Mouse (Mus musculus) liver, embryonic 14.5 days (tissue): ENCODE data around the gene Slc44a1.

ENCODE experiments used
- CTCF ChIP-seq: IDR thresholded peaks from 2 replicates; pipeline ENCODE4 v1.5.1; 2016; ENCODE audit warnings: antibody characterized with exemption, low read depth, control low read depth
- EP300 ChIP-seq: IDR thresholded peaks from 2 replicates; pipeline ENCODE4 v1.6.1; 2016; ENCODE audit warnings: antibody characterized with exemption, low read depth

DNA sequence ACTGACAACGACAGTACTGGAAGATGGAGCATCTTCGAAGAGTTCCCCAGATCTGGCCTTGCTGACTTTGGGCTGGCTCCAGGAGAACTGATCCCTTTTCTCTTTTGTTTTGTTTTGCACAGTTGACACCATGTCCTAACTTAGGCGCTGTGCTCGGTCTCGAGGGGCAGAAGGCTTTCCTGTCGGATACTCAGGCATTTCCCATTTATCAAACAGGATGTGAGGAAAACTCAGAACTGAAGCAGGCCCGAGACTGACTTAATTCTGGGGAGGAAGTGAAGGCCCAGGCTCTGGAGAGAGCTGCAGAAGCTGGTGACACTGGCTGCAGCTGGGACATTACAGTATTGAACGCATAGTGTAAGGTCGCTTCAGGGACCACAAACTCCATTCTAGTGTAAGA, 152.2 kb downstream of the Slc44a1 start:
- TF ChIP-seq EP300 (no peak), CTCF (no peak)
